Mouse (Mus musculus) CH12.LX (cell line): ENCODE measurements around the gene Prrxl1. TPM values are rescaled to one million over a fixed set of nuclear protein-coding genes. Genes with fewer than 3 reads are reported as not detected.

Source experiments
- polyA plus RNA-seq: library from polyadenylated mRNA; unstranded; fragments of >175 nt; gene quantifications from 2 replicates; pipeline ENCODE4 v1.2.1, GENCODE M21; 2012; ENCODE audit warnings: low read depth; ENCODE audit not compliant: insufficient read length
- total RNA-seq, 2 experiments: library from RNA; depleted of rRNA; stranded (reverse); fragments of 300-350 nt in 1 of 2; fragments of >200 nt in 1 of 2; gene quantifications; 2 replicates each; pipeline ENCODE4 v1.2.3; 2012 to 2014

Gene Prrxl1
- total and polyA plus RNA-seq, 3 experiments: not detected

Other genes starting within 250 kb of the Prrxl1 start
- not detected in 2 replicates for gene 1700024G13Rik, start 211.0 kb upstream of the Prrxl1 start, total RNA-seq (2012; rRNA removed)
- not detected in 2 replicates for gene 1700024G13Rik, start 211.0 kb upstream of the Prrxl1 start, total RNA-seq (2014; rRNA removed)
- not detected in 2 replicates for gene 1700024G13Rik, start 211.0 kb upstream of the Prrxl1 start, polyA plus RNA-seq
- not detected in 2 replicates for gene Slc18a3, start 134.6 kb upstream of the Prrxl1 start, total RNA-seq (2012; rRNA removed)
- not detected in 2 replicates for gene Slc18a3, start 134.6 kb upstream of the Prrxl1 start, total RNA-seq (2014; rRNA removed)
- gene Slc18a3, start 134.6 kb upstream of the Prrxl1 start, polyA plus RNA-seq: not detected in 2 replicates
- gene Chat, start 133.4 kb upstream of the Prrxl1 start, total RNA-seq (2012; rRNA removed): not detected in 2 replicates
- not detected in 2 replicates for gene Chat, start 133.4 kb upstream of the Prrxl1 start, total RNA-seq (2014; rRNA removed)
- gene Chat, start 133.4 kb upstream of the Prrxl1 start, polyA plus RNA-seq: not detected in 2 replicates
- 10.7 and 11.3 TPM in 2 replicates for gene Ercc6, start 85.9 kb upstream of the Prrxl1 start, total RNA-seq (2012; rRNA removed)
- 15.3 and 15.8 TPM in 2 replicates for gene Ercc6, start 85.9 kb upstream of the Prrxl1 start, total RNA-seq (2014; rRNA removed)
- gene Ercc6, start 85.9 kb upstream of the Prrxl1 start, polyA plus RNA-seq: 15.1 and 16.7 TPM in 2 replicates
- 0.04 TPM in 2 replicates for gene 3425401B19Rik, start 85.9 kb downstream of the Prrxl1 start, total RNA-seq (2012; rRNA removed)
- gene 3425401B19Rik, start 85.9 kb downstream of the Prrxl1 start, total RNA-seq (2014; rRNA removed): 0.04 and 0.05 TPM in 2 replicates
- gene 3425401B19Rik, start 85.9 kb downstream of the Prrxl1 start, polyA plus RNA-seq: 0.55 and 0.67 TPM in 2 replicates
- not detected in 2 replicates for gene Tmem273, start 186.6 kb downstream of the Prrxl1 start, total RNA-seq (2012; rRNA removed)
- 0.41 and 0.94 TPM in 2 replicates for gene Tmem273, start 186.6 kb downstream of the Prrxl1 start, total RNA-seq (2014; rRNA removed)
- gene Tmem273, start 186.6 kb downstream of the Prrxl1 start, polyA plus RNA-seq: 0.22 TPM in 1 of 2 replicates, not detected in the other
- gene Fam170b, start 234.6 kb downstream of the Prrxl1 start, total RNA-seq (2012; rRNA removed): not detected in 2 replicates
- not detected in 2 replicates for gene Fam170b, start 234.6 kb downstream of the Prrxl1 start, total RNA-seq (2014; rRNA removed)
- not detected in 2 replicates for gene Fam170b, start 234.6 kb downstream of the Prrxl1 start, polyA plus RNA-seq